Mouse (Mus musculus) heart, postnatal 0 days (tissue): ENCODE data around the gene Chst1.

ENCODE experiments used
- CTCF ChIP-seq: IDR thresholded peaks from 2 replicates; pipeline ENCODE4 v1.5.1; 2016; ENCODE audit warnings: antibody characterized with exemption, control low read depth, low read depth
- EP300 ChIP-seq: IDR thresholded peaks from 2 replicates; pipeline ENCODE4 v1.6.1; 2016; ENCODE audit warnings: antibody characterized with exemption, low read depth

- TF ChIP-seq EP300 (no peak), CTCF (no peak)
Observed at GRCm38 (mm10) chr2:92658293-92659150, 59.0 kb downstream of the Chst1 start.
